Mouse (Mus musculus) CH12.LX (cell line): ENCODE measurements around the gene Btf3. TPM values are rescaled to one million over a fixed set of nuclear protein-coding genes. Genes with fewer than 3 reads are reported as not detected.

Experiments used
- DNase-seq: peaks from one replicate; pipeline ENCODE4 v3.0.0-alpha.2; 2013; ENCODE audit errors: extremely low read depth
- H3K27ac ChIP-seq: 2 replicates; pipeline ENCODE4 v1.5.1; 2012; ENCODE audit warnings: low read depth, mild to moderate bottlenecking, control low read depth, moderate library complexity; ENCODE audit not compliant: insufficient read depth
- H3K27me3 ChIP-seq: replicated peaks from 2 replicates; pipeline ENCODE3; 2012; ENCODE audit warnings: inconsistent platforms
- H3K36me3 ChIP-seq, 2 experiments: replicated peaks in 1 of 2; 2 replicates each; pipeline versions ENCODE3 to v1.6.1; 2012; ENCODE audit warnings: inconsistent platforms in 1 of 2, low read length in 1 of 2, mild to moderate bottlenecking in 1 of 2, mixed read lengths in 1 of 2, moderate library complexity in 1 of 2; ENCODE audit not compliant: control insufficient read depth in 1 of 2, insufficient read depth in 1 of 2
- H3K4me1 ChIP-seq, 2 experiments: 2 replicates each; pipeline ENCODE4 v1.6.1; 2012; ENCODE audit warnings: inconsistent platforms in 1 of 2, moderate library complexity in 1 of 2; ENCODE audit not compliant: insufficient read depth in 2 of 2, control insufficient read depth in 1 of 2
- H3K4me2 ChIP-seq: 2 replicates; pipeline ENCODE4 v1.6.1; 2012; ENCODE audit warnings: low read depth, mild to moderate bottlenecking, control low read depth; ENCODE audit not compliant: poor library complexity, insufficient read depth, severe bottlenecking
- H3K4me3 ChIP-seq, 3 experiments: fragments of 150-350 bp in 1 of 3; sonication (generic) in 1 of 3; replicated peaks in 1 of 3; 2 replicates each; pipeline versions ENCODE3 to v1.5.1; 2011 to 2012; ENCODE audit warnings: low read depth in 2 of 3, low read length in 2 of 3, mild to moderate bottlenecking in 2 of 3, moderate library complexity in 2 of 3, control low read depth in 1 of 3, improper control_type of control experiment in 1 of 3, inconsistent platforms in 1 of 3, mixed read lengths in 1 of 3; ENCODE audit not compliant: poor library complexity in 1 of 3
- H3K79me2 ChIP-seq: replicated peaks from 2 replicates; pipeline ENCODE4 v1.6.1; 2012; ENCODE audit warnings: mild to moderate bottlenecking, moderate library complexity; ENCODE audit not compliant: control insufficient read depth, poor library complexity, insufficient read depth, severe bottlenecking; ENCODE audit errors: extremely low read depth
- H3K9ac ChIP-seq: 2 replicates; pipeline ENCODE4 v1.6.1; 2012; ENCODE audit warnings: low read depth, mild to moderate bottlenecking, control low read depth, moderate library complexity; ENCODE audit not compliant: insufficient read depth
- H3K9me3 ChIP-seq: replicated peaks from 2 replicates; pipeline ENCODE3; 2012; ENCODE audit warnings: low read length, inconsistent platforms, mixed read lengths
- BHLHE40 ChIP-seq: IDR thresholded peaks from 2 replicates; pipeline ENCODE4 v1.6.1; 2011; ENCODE audit warnings: mild to moderate bottlenecking, low read depth, low read length, improper control_type of control experiment
- CHD2 ChIP-seq: IDR thresholded peaks from 2 replicates; pipeline ENCODE4 v1.6.1; 2011; ENCODE audit warnings: low read length, improper control_type of control experiment
- ELF1 ChIP-seq: IDR thresholded peaks from 2 replicates; pipeline ENCODE4 v1.6.1; 2014; ENCODE audit warnings: low read depth, mild to moderate bottlenecking, inconsistent platforms, low read length, improper control_type of control experiment
- EP300 ChIP-seq: IDR thresholded peaks from 2 replicates; pipeline ENCODE4 v1.6.1; 2011; ENCODE audit warnings: low read length, improper control_type of control experiment
- GABPA ChIP-seq: IDR thresholded peaks from 2 replicates; pipeline ENCODE4 v1.6.1; 2012; ENCODE audit warnings: low read depth, low read length, improper control_type of control experiment, inconsistent platforms; ENCODE audit not compliant: insufficient replicate concordance
- MAFK ChIP-seq: IDR thresholded peaks from 2 replicates; pipeline ENCODE4 v1.6.1; 2011; ENCODE audit warnings: low read length, improper control_type of control experiment; ENCODE audit not compliant: insufficient replicate concordance
- MAX ChIP-seq: IDR thresholded peaks from 2 replicates; pipeline ENCODE4 v1.6.1; 2011; ENCODE audit warnings: low read length, improper control_type of control experiment
- MXI1 ChIP-seq: IDR thresholded peaks from 2 replicates; pipeline ENCODE4 v1.6.1; 2011; ENCODE audit warnings: mild to moderate bottlenecking, low read depth, low read length, improper control_type of control experiment
- MYC ChIP-seq: IDR thresholded peaks from 2 replicates; pipeline ENCODE4 v1.6.1; 2011; ENCODE audit warnings: low read depth, mild to moderate bottlenecking, improper control_type of control experiment, low read length
- NELFE ChIP-seq: IDR thresholded peaks from 2 replicates; pipeline ENCODE4 v1.6.1; 2011; ENCODE audit warnings: low read depth, low read length, improper control_type of control experiment
- PAX5 ChIP-seq: IDR thresholded peaks from 2 replicates; pipeline ENCODE4 v1.6.1; 2012; ENCODE audit warnings: low read length, inconsistent platforms, mixed read lengths
- RAD21 ChIP-seq: IDR thresholded peaks from 2 replicates; pipeline ENCODE4 v1.6.1; 2011; ENCODE audit warnings: low read depth, mild to moderate bottlenecking, low read length, improper control_type of control experiment, moderate library complexity
- RCOR1 ChIP-seq: conservative IDR thresholded peaks from 2 replicates; pipeline ENCODE4 v1.6.1; 2012; ENCODE audit warnings: low read depth, mild to moderate bottlenecking, inconsistent platforms, low read length, improper control_type of control experiment
- TBP ChIP-seq: conservative IDR thresholded peaks from 2 replicates; pipeline ENCODE4 v1.6.1; 2011; ENCODE audit warnings: low read depth, low read length, improper control_type of control experiment
- UBTF ChIP-seq: IDR thresholded peaks from 2 replicates; pipeline ENCODE4 v1.6.1; 2012; ENCODE audit warnings: low read depth, mild to moderate bottlenecking, inconsistent platforms, low read length, improper control_type of control experiment, moderate library complexity
- USF1 ChIP-seq: IDR thresholded peaks from 2 replicates; pipeline ENCODE4 v1.6.1; 2014; ENCODE audit warnings: low read depth, mild to moderate bottlenecking, inconsistent platforms, low read length, improper control_type of control experiment
- USF2 ChIP-seq: conservative IDR thresholded peaks from 2 replicates; pipeline ENCODE4 v1.6.1; 2011; ENCODE audit warnings: low read depth, low read length, improper control_type of control experiment
- ZC3H11A ChIP-seq: IDR thresholded peaks from 2 replicates; pipeline ENCODE4 v1.6.1; 2012; ENCODE audit warnings: low read depth, mild to moderate bottlenecking, inconsistent platforms, low read length, improper control_type of control experiment
- ZKSCAN1 ChIP-seq: IDR thresholded peaks from 2 replicates; pipeline ENCODE4 v1.6.1; 2012; ENCODE audit warnings: low read depth, inconsistent platforms, low read length, improper control_type of control experiment, borderline replicate concordance
- ZMIZ1 ChIP-seq: IDR thresholded peaks from 2 replicates; pipeline ENCODE4 v1.6.1; 2012; ENCODE audit warnings: low read depth, mild to moderate bottlenecking, inconsistent platforms, low read length, improper control_type of control experiment
- ZNF384 ChIP-seq: IDR thresholded peaks from 2 replicates; pipeline ENCODE4 v1.6.1; 2012; ENCODE audit warnings: low read depth, low read length, improper control_type of control experiment, inconsistent platforms
- dilution Hi-C: fragments of 300-500 bp; cut with MboI; formaldehyde crosslinking; loops from 2 replicates; pipeline ENCODE4 v1.14.3; 2020; ENCODE audit warnings: low sequenced_read_pairs; ENCODE audit not compliant: extremely low pct_unique_long_range_greater_than_20kb, extremely low pct_ligation_motif_present
- in situ Hi-C: fragments of 300-500 bp; cut with MboI; formaldehyde crosslinking; loops from 3 replicates; pipeline ENCODE4 v1.14.3; 2019; ENCODE audit warnings: low sequenced_read_pairs, low pct_ligation_motif_present, low pct_unique_long_range_greater_than_20kb, mixed read lengths
- polyA plus RNA-seq: library from polyadenylated mRNA; unstranded; fragments of >175 nt; gene quantifications from 2 replicates; pipeline ENCODE4 v1.2.1, GENCODE M21; 2012; ENCODE audit warnings: low read depth; ENCODE audit not compliant: insufficient read length
- total RNA-seq, 2 experiments: library from RNA; depleted of rRNA; stranded (reverse); fragments of 300-350 nt in 1 of 2; fragments of >200 nt in 1 of 2; gene quantifications; 2 replicates each; pipeline ENCODE4 v1.2.3; 2012 to 2014

Gene Btf3
- total and polyA plus RNA-seq, 3 experiments: 1,038 to 1,568 (median 1,367) TPM

DNA sequence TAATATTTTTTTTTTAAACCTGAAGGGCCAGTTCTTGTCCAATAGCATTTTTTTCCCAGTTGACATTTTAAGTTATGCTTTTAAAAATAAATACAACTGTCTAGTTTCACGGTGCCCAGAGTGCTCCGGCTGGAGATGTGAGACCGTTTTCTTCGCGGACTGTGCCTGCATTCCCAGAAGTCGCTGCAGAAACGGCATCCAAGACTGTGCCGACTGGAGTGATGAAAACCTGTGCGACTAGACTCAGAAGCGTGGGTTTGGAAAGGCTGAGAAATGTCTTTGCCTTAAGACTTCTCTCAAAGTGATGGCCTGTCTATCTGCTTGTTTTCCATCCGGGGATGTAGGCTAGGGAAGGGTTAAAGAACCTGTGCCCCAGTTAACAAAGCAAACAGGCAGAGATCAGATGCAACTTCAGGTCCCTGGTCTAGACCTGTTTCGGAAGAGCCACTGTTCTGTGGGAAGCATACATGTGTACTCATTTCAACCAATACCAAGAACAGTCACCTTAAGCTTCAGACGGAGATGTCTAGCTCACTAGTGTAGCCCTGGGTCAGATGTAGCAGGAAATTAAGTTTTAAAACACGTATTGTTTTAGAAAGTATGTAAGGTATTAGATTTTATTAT is 9.8 kb downstream of the Btf3 start:
- no peak for DNase-seq
- H3K9me3 ChIP-seq: no peaks in the 10 kb centered on the region
- TF ChIP-seq ZNF384 (no peak), EP300 (no peak), USF2 (no peak), NELFE (no peak), BHLHE40 (no peak), RAD21 (no peak), ELF1 (no peak), PAX5 (no peak), MYC (no peak), MAFK (no peak), MXI1 (no peak), GABPA (no peak), ZMIZ1 (no peak), USF1 (no peak), MAX (no peak)
- TF ChIP-seq, all 38 proteins: peak for 0
- Histone ChIP-seq H3K27ac (no peak overlapping the region), H3K4me3 (no peak overlapping the region), H3K27me3 (no peaks in the 10 kb centered on the region), H3K9ac (no peak overlapping the region), H3K4me2 (no peak overlapping the region), H3K4me1 (peaks cover 19 to 46% of the 10 kb centered on the region in 2 experiments), H3K79me2 (peaks cover 22% of the 10 kb centered on the region), H3K36me3 (peaks cover 29 to 48% of the 10 kb centered on the region in 2 experiments)
- in situ Hi-C loops: no loop called here
- dilution Hi-C loops: no loop called here

GRCm38 (mm10) chr13:98306393-98306792 is 10.4 kb downstream of the Btf3 start:
- H3K4me3 ChIP-seq: no peak overlapping the region
- no peak overlapping the region for H3K9ac ChIP-seq
- in situ Hi-C loops: no loop called here
- no peak for DNase-seq
- H3K27me3 ChIP-seq: no peaks in the 10 kb centered on the region
- H3K36me3 ChIP-seq: peaks cover 23 to 43% of the 10 kb centered on the region in 2 experiments
- TF ChIP-seq TBP: no peak
- TF ChIP-seq PAX5: no peak
- no peak for TF ChIP-seq EP300
- no peak for TF ChIP-seq ZKSCAN1
- no peak for TF ChIP-seq ZC3H11A
- no peak for TF ChIP-seq MXI1
- no peak for TF ChIP-seq MAFK
- TF ChIP-seq CHD2: no peak
- TF ChIP-seq BHLHE40: no peak
- TF ChIP-seq GABPA: no peak
- TF ChIP-seq ZNF384: no peak
- no peak for TF ChIP-seq UBTF
- TF ChIP-seq MAX: no peak
- no peak for TF ChIP-seq RCOR1
- TF ChIP-seq, all 38 proteins: peak for 0
- Histone ChIP-seq H3K4me1 (peaks cover 16 to 46% of the 10 kb centered on the region in 2 experiments), H3K27ac (no peak overlapping the region), H3K79me2 (peaks cover 16% of the 10 kb centered on the region), H3K4me2 (no peak overlapping the region), H3K9me3 (no peaks in the 10 kb centered on the region)
- dilution Hi-C loops: no loop called here
